Mouse (Mus musculus) gastrocnemius, postnatal 36 days (tissue): Measurements from ENCODE around the gene Ccndbp1. TPM values are rescaled to one million over a fixed set of nuclear protein-coding genes. Genes with fewer than 3 reads are reported as not detected.
"Not testable (repeated sequence)": the region's sequence is repeated elsewhere in the genome, so short reads cannot be mapped to it uniquely, and the experiment has no call there.

Experiments
- DNase-seq, 2 experiments: peaks; one replicate each; pipeline ENCODE4 v3.0.0; 2022
- intact Hi-C: fragments of 180-260 bp; cut with DNase I; formaldehyde crosslinking; loops from one replicate; pipeline ENCODE4 v1.15.1; 2025
- total RNA-seq, 2 experiments: library from RNA; stranded (reverse); gene quantifications; 2 replicates each; pipeline ENCODE4 v1.2.3; 2021

Ccndbp1 gene
- total RNA-seq, 2 experiments from 2014 or later = 16.5 to 19.3 TPM

GRCm38 (mm10) chr2:120991196-120991595 lies 17.0 kb upstream of the Ccndbp1 start:
- intact Hi-C loops = no loop called here
- no peak for DNase-seq

GRCm38 (mm10) chr2:120996607-120997006 lies 11.6 kb upstream of the Ccndbp1 start:
- DNase-seq, intact Hi-C loops: not testable (repeated sequence)

- DNase-seq = no peak
- intact Hi-C loops = no loop called here
Observed at GRCm38 (mm10) chr2:120998863-120999262, 9.3 kb upstream of the Ccndbp1 start.

GRCm38 (mm10) chr2:121003586-121003985 lies 4.6 kb upstream of the Ccndbp1 start:
- no peak for DNase-seq
- intact Hi-C loops = no loop called here

- no peak for DNase-seq
- intact Hi-C loops = no loop called here
Observed at GRCm38 (mm10) chr2:121004018-121004811, 4.0 kb upstream of the Ccndbp1 start.

- DNase-seq = no peak
- intact Hi-C loops = no loop called here
Observed at GRCm38 (mm10) chr2:121006986-121007385, 1.2 kb upstream of the Ccndbp1 start.

GRCm38 (mm10) chr2:121008664-121009007 lies 433 bp downstream of the Ccndbp1 start:
- intact Hi-C loops = no loop called here

GRCm38 (mm10) chr2:121009071-121009677 lies 971 bp downstream of the Ccndbp1 start:
- DNase-seq = no peak
- intact Hi-C loops = no loop called here

More at GRCm38 (mm10) chr2:121008664-121009007, 433 bp downstream of the Ccndbp1 start:
- DNase-seq = no peak

- intact Hi-C loops = no loop called here
- no peak for DNase-seq
Observed at GRCm38 (mm10) chr2:121012676-121013075, 4.5 kb downstream of the Ccndbp1 start.

GRCm38 (mm10) chr2:121015507-121015906 lies 7.3 kb downstream of the Ccndbp1 start:
- intact Hi-C loops = no loop called here
- no peak for DNase-seq

GRCm38 (mm10) chr2:121016226-121016625 lies 8.0 kb downstream of the Ccndbp1 start:
- intact Hi-C loops = no loop called here

GRCm38 (mm10) chr2:121017151-121017550 lies 8.9 kb downstream of the Ccndbp1 start:
- intact Hi-C loops = no loop called here

More at GRCm38 (mm10) chr2:121016226-121016625, 8.0 kb downstream of the Ccndbp1 start:
- no peak for DNase-seq

GRCm38 (mm10) chr2:121022918-121023317 lies 14.7 kb downstream of the Ccndbp1 start:
- intact Hi-C loops = no loop called here
- DNase-seq = no peak

More at GRCm38 (mm10) chr2:121017151-121017550, 8.9 kb downstream of the Ccndbp1 start:
- no peak for DNase-seq

GRCm38 (mm10) chr2:121036733-121037341 lies 28.6 kb downstream of the Ccndbp1 start, which contains the start of gene Epb42:
Gene Epb42, minus strand, starts transcription at chr2:121037072.
- intact Hi-C loops = no loop called here
- DNase-seq = no peak

GRCm38 (mm10) chr2:121038851-121039250 lies 30.6 kb downstream of the Ccndbp1 start:
- DNase-seq, intact Hi-C loops: not testable (repeated sequence)

- intact Hi-C loops = no loop called here
- no peak for DNase-seq
Observed at GRCm38 (mm10) chr2:121039382-121039781, 31.2 kb downstream of the Ccndbp1 start.

GRCm38 (mm10) chr2:121041098-121041497 lies 32.9 kb downstream of the Ccndbp1 start:
- DNase-seq = no peak
- intact Hi-C loops = loop anchor here (5.0 kb wide), 1 partner anchor 61 kb away; no protein-coding TSS in a partner anchor

- intact Hi-C loops = no loop called here
- DNase-seq = no peak
Observed at GRCm38 (mm10) chr2:121045653-121046052, 37.5 kb downstream of the Ccndbp1 start.

GRCm38 (mm10) chr2:121052176-121052575 lies 44.0 kb downstream of the Ccndbp1 start:
- intact Hi-C loops = no loop called here
- no peak for DNase-seq

- no peak for DNase-seq
- intact Hi-C loops = no loop called here
Observed at GRCm38 (mm10) chr2:121054060-121054459, 45.9 kb downstream of the Ccndbp1 start.

- intact Hi-C loops = no loop called here
- DNase-seq = no peak
Observed at GRCm38 (mm10) chr2:121055915-121056314, 47.7 kb downstream of the Ccndbp1 start.
